Mouse (Mus musculus) midbrain, embryonic 11.5 days (tissue): ENCODE data around the gene Mtch1. TPM values are rescaled to one million over a fixed set of nuclear protein-coding genes. Genes with fewer than 3 reads are reported as not detected.
"Not testable (repeated sequence)": the region's sequence is repeated elsewhere in the genome, so short reads cannot be mapped to it uniquely, and the experiment has no call there.

Experiments
- ATAC-seq: fragments of 200-750 bp; cut with Nextera tagmentation; 2 replicates; pipeline ENCODE4 v1.8.0; 2017; ENCODE audit warnings: moderate TSS enrichment, moderate library complexity; ENCODE audit not compliant: low FRiP score
- DNase-seq: peaks from one replicate; pipeline ENCODE4 v3.0.0; 2015; ENCODE audit warnings: low spot score; ENCODE audit errors: missing footprints
- H3K27ac ChIP-seq: fragments of 300-500 bp; sonication (generic); 2 replicates; pipeline ENCODE4 v1.5.1; 2014; ENCODE audit warnings: low read depth, low read length
- H3K27me3 ChIP-seq: fragments of 300-500 bp; sonication (generic); 2 replicates; pipeline ENCODE4 v1.6.1; 2014; ENCODE audit warnings: mild to moderate bottlenecking, low read length, moderate library complexity, mixed read lengths; ENCODE audit not compliant: control insufficient read depth, insufficient read depth
- H3K36me3 ChIP-seq: fragments of 300-500 bp; sonication (generic); 2 replicates; pipeline ENCODE4 v1.6.1; 2014; ENCODE audit warnings: mild to moderate bottlenecking, low read length, moderate library complexity, mixed read lengths; ENCODE audit not compliant: control insufficient read depth, insufficient read depth
- H3K4me1 ChIP-seq: fragments of 300-500 bp; sonication (generic); 2 replicates; pipeline ENCODE4 v1.6.1; 2014; ENCODE audit warnings: low read length; ENCODE audit not compliant: control insufficient read depth, insufficient read depth
- H3K4me2 ChIP-seq: fragments of 300-500 bp; sonication (generic); 2 replicates; pipeline ENCODE4 v1.6.1; 2014; ENCODE audit warnings: mild to moderate bottlenecking, moderate library complexity
- H3K4me3 ChIP-seq: fragments of 300-500 bp; sonication (generic); 2 replicates; pipeline ENCODE4 v1.5.1; 2014; ENCODE audit warnings: low read depth, low read length
- H3K9ac ChIP-seq: fragments of 300-500 bp; sonication (generic); 2 replicates; pipeline ENCODE4 v1.6.1; 2014; ENCODE audit warnings: low read length
- H3K9me3 ChIP-seq: fragments of 300-500 bp; sonication (generic); 2 replicates; pipeline ENCODE4 v1.6.1; 2016; ENCODE audit warnings: low read length; ENCODE audit not compliant: control insufficient read depth
- WGBS: fragments of 180-500 bp; shearing (Covaris S2); extraction: QIAGEN DNeasy Blood & Tissue Kit; methylation state at CpG from one replicate; pipeline ENCODE4 v1.1.7; 2014; 5-methylcytosine and 5-hydroxymethylcytosine counted together
- polyA plus RNA-seq: library from polyadenylated mRNA; unstranded; fragments of >200 nt; fragmentation: Nextera tagmentation; extraction: Ambion mirVana; gene quantifications from 2 replicates; pipeline ENCODE4 v1.2.1, GENCODE M21; 2014

The Mtch1 gene
- polyA plus RNA-seq: 348 and 375 TPM in 2 replicates

GRCm38 (mm10) chr17:29347645-29348256 is at the start of gene Mtch1:
Mtch1 (minus strand) TSS chr17:29347934.
- Histone ChIP-seq H3K4me3 (peak within 1 kb of the TSS; percentile 96), H3K4me1 (peaks cover 17% of the 10 kb centered on the region), H3K4me2 (peak within 1 kb of the TSS; percentile 83), H3K27me3 (no peaks in the 10 kb centered on the region), H3K36me3 (peaks cover 4% of the 10 kb centered on the region; the same call in 1 of the 2 replicates), H3K9me3 (no peaks in the 10 kb centered on the region), H3K27ac (peak within 1 kb of the TSS; percentile 68), H3K9ac (peak within 1 kb of the TSS; percentile 90)
- peak; percentile 100 for DNase-seq
- peak; percentile 97 for ATAC-seq
- WGBS: 1% methylated on average over 42 of the region's 53 CpGs

DNA sequence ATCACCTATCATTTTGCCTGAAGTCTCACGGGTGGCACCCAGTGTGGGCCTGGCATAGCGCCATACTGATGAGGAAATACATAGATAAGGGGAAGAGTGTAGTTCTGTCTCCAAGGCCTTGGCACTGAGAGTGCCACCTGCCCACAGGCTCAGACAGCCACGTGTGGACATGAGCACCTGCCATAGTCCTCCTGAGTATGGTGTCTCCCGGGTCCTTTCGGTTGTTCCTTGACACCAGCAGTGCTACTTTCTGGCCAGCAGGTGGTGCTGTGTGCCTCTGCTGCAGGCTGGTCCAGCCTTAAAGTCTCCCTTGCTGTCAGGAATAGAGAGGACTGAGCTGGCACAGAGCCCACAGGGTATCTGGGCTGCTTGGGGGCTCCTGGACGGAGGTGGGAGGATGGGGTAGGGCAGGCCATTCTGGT is 49.1 kb upstream of the Mtch1 start:
- Histone ChIP-seq H3K27ac (no peak overlapping the region), H3K9me3 (no peaks in the 10 kb centered on the region), H3K4me3 (no peak overlapping the region), H3K4me1 (peaks cover 22% of the 10 kb centered on the region), H3K27me3 (peaks cover 2% of the 10 kb centered on the region; the same call in 1 of the 2 replicates), H3K36me3 (no peaks in the 10 kb centered on the region), H3K4me2 (no peak overlapping the region), H3K9ac (no peak overlapping the region)
- DNase-seq (peak; percentile 98), ATAC-seq (peak; percentile 77)
- 21% methylated on average over 6 of the region's 6 CpGs for WGBS

DNA sequence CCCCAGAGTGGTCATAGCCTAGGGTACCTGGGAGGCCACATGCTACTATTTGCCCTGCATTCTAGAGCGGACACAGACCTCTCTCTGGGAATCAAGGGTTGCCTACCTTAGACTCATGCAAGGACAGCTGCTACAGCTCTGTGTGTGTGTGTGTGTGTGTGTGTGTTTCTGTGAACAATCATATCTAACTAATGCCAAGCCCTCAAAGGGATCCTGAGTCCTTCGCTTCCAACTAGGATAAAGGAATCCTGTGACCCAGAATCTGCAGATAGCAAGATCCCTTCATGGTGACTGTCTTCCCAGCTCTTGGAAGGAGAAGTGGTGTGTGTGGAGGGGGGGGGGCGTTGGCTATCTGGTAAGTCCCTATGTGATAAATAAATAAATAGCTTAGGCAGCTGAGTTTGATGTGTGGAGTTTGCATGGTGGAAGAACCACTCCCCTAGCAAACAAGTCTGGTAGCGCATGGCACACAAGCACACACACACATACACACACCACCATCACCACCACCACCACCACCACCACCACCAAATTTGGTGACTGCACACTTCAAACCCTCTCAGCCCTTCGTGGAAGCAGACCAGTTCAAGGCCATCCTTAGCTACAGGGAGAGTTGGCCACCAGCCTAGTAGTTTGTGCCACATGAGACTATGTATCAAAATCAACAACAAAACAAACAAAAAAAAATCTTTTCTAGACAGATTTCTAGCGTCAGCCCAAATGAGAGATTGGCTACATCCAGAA is 48.5 kb upstream of the Mtch1 start:
- no peak overlapping the region for H3K9ac ChIP-seq
- H3K4me2 ChIP-seq: no peak overlapping the region
- WGBS: 57% methylated on average over 6 of the region's 6 CpGs
- H3K9me3 ChIP-seq: no peaks in the 10 kb centered on the region
- H3K4me3 ChIP-seq: no peak overlapping the region
- ATAC-seq (no peak), DNase-seq (no peak)
- H3K27me3 ChIP-seq: peaks cover 2% of the 10 kb centered on the region; the same call in 1 of the 2 replicates
- no peak overlapping the region for H3K27ac ChIP-seq
- H3K36me3 ChIP-seq: no peaks in the 10 kb centered on the region
- peaks cover 22% of the 10 kb centered on the region for H3K4me1 ChIP-seq

GRCm38 (mm10) chr17:29395381-29395780 is 47.6 kb upstream of the Mtch1 start:
- WGBS: 71% methylated on average over 7 of the region's 7 CpGs
- ATAC-seq: no peak
- H3K4me2 ChIP-seq: no peak overlapping the region

GRCm38 (mm10) chr17:29394761-29395160 is 47.0 kb upstream of the Mtch1 start:
- H3K4me2 ChIP-seq, H3K27ac ChIP-seq, H3K9ac ChIP-seq, DNase-seq, H3K36me3 ChIP-seq, H3K27me3 ChIP-seq, H3K4me3 ChIP-seq, H3K9me3 ChIP-seq, ATAC-seq: not testable (repeated sequence)
- WGBS: 69% methylated on average over 2 of the region's 2 CpGs
- peaks cover 22% of the 10 kb centered on the region for H3K4me1 ChIP-seq

More at GRCm38 (mm10) chr17:29395381-29395780, 47.6 kb upstream of the Mtch1 start:
- Histone ChIP-seq H3K27me3 (peaks cover 2% of the 10 kb centered on the region; the same call in 1 of the 2 replicates), H3K27ac (no peak overlapping the region), H3K4me1 (peaks cover 22% of the 10 kb centered on the region), H3K36me3 (no peaks in the 10 kb centered on the region), H3K9me3 (no peaks in the 10 kb centered on the region), H3K4me3 (no peak overlapping the region), H3K9ac (no peak overlapping the region)
- no peak for DNase-seq

DNA sequence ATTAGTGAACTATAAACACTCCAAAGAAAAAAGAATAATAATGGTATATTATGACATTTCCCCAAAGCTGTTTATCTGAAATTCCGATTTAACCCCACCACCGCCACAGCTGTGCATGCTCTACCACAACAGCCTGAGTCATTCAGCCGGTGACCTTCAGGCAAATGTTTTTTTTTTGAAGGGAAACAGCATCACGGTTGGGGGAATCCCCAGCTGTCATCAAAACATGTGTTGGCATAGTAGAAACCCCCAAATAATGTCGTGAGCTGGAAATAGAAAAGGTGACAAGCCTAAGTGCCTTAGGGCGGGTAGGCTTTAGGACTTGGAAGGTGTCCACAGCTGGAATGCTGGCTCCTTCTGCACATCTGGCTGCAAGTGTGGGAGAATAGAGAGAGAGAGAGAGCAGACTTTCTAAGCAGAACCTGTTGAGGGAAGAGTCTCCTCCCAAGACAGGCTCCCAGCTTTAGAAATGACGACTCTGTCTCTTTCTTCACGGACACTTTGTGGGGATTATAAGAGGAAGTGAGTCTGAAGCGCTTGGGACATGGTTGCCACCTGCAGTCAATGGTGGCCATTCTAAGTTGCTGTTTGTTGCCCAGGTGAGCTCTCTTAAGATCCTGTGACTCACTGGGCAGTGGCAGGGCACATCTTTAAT is 46.5 kb upstream of the Mtch1 start:
- H3K4me1 ChIP-seq: peaks cover 21% of the 10 kb centered on the region
- no peaks in the 10 kb centered on the region for H3K36me3 ChIP-seq
- no peak overlapping the region for H3K4me3 ChIP-seq
- no peak overlapping the region for H3K4me2 ChIP-seq
- H3K9me3 ChIP-seq: no peaks in the 10 kb centered on the region
- H3K27ac ChIP-seq: no peak overlapping the region
- H3K9ac ChIP-seq: no peak overlapping the region
- peaks cover 2% of the 10 kb centered on the region; the same call in 1 of the 2 replicates for H3K27me3 ChIP-seq
- WGBS: 75% methylated on average over 9 of the region's 9 CpGs
- DNase-seq (no peak), ATAC-seq (no peak)

DNA sequence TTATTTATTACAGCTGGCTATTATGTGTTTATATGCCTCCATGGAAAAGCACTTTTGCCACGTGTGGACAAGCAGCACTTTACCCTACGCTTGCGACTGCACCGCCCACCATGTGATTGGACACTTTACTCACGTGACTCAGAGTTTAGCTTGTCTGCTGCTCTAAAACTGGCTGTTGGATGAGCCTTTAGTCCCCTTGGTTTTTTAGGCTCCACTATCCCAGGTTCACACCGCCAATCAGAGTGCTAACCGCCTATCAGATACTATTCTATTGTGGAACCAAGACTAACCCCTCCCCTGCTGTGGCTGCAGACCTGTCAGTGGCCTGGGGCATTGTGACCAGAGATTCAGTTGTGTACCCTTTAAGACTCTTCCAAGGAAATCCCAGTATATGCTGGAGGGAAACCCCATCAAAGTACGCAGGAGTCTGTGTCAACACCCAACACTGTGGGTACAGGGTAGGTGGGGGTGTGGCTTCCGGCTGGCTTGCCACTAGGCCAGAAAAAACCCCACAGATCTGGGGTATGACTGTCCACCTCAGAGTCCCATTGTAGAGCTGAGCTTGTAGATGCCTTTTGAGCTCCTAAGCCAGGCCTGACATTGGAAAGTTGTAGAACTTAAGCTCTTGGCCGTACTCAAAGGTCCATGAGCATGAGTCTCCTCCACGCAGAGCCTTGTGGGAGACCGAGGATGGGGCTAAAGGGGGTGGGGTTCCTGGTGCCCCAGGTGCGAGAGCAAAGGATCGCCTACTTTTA is 45.8 kb upstream of the Mtch1 start:
- DNase-seq (no peak), ATAC-seq (no peak)
- H3K4me2 ChIP-seq: no peak overlapping the region
- H3K27me3 ChIP-seq: no peaks in the 10 kb centered on the region
- no peak overlapping the region for H3K4me3 ChIP-seq
- H3K9me3 ChIP-seq: no peaks in the 10 kb centered on the region
- WGBS: 67% methylated on average over 14 of the region's 14 CpGs
- no peak overlapping the region for H3K27ac ChIP-seq
- no peaks in the 10 kb centered on the region for H3K36me3 ChIP-seq
- H3K9ac ChIP-seq: no peak overlapping the region
- peaks cover 14% of the 10 kb centered on the region for H3K4me1 ChIP-seq

DNA sequence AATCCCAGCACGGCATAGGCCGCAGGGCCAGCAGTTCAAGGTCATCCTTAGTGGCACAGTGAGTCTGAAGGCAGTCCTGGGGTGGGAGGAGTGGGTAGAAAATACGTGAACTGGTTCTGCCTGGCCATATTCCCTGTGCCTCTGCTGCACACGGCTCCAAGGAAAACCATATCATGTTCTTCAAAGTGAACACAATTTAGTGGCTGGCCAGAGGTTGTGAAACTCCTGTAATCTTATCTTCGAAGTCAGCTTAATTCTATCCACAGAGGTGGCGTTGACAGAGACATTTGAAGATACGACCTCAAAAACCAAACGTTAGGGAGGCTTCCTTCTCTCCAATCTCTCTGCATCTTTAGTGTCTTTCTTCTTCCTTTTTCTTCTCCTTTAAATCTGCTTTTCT is 43.5 kb upstream of the Mtch1 start:
- Histone ChIP-seq H3K36me3 (no peaks in the 10 kb centered on the region), H3K9me3 (no peaks in the 10 kb centered on the region), H3K4me2 (no peak overlapping the region), H3K9ac (no peak overlapping the region), H3K27me3 (no peaks in the 10 kb centered on the region), H3K27ac (no peak overlapping the region), H3K4me1 (no peaks in the 10 kb centered on the region), H3K4me3 (no peak overlapping the region)
- WGBS: 87% methylated on average over 8 of the region's 8 CpGs
- no peak for DNase-seq
- ATAC-seq: no peak
